ENCODE assay signal across 10 mouse cellular contexts in genomic region chr5:136888539-136889355, GRCm38 (mm10). TPM values are rescaled to one million over a fixed set of nuclear protein-coding genes. Genes with fewer than 3 reads are reported as not detected.
A peak's percentile ranks its signal among the peaks of the same experiment; 100 is the strongest.
DNase-seq lines count a peak whose midpoint lies in the region; ATAC-seq and TF ChIP-seq lines count a peak whose summit lies in the region.
"Had no signal": no experiment of that assay in that cellular context is flagged by ENCODE, and none has a peak within 500 bp of the region (broad histone marks: within the 10 kb centered on the region; RNA-seq: fewer than 3 reads in every experiment).

No protein-coding gene starts in this region.

- H3K4me3 ChIP-seq in hindbrain, embryonic 11.5 days (ENCODE audit: low read depth, low read length) = no peak overlapping the region
- no peak overlapping the region for H3K4me3 ChIP-seq in hindbrain, postnatal 0 days (ENCODE audit: low read length)

- no peak overlapping the region for H3K27ac ChIP-seq in hindbrain, embryonic 11.5 days (ENCODE audit: low read depth, low read length)
- H3K27ac ChIP-seq in hindbrain, postnatal 0 days = no peak overlapping the region
- H3K27ac ChIP-seq: macrophage had no signal

- WGBS in hindbrain, embryonic 11.5 days = 59% methylated on average over 19 of the region's 19 CpGs
- 66% methylated on average over 19 of the region's 19 CpGs for WGBS in hindbrain, postnatal 0 days

- no peaks in the 10 kb centered on the region for H3K9me3 ChIP-seq in hindbrain, embryonic 11.5 days (ENCODE audit: control insufficient read depth, low read length)
- no peaks in the 10 kb centered on the region for H3K9me3 ChIP-seq in hindbrain, postnatal 0 days (ENCODE audit: low read length)

- peaks cover 4% of the 10 kb centered on the region for H3K27me3 ChIP-seq in hindbrain, embryonic 11.5 days (ENCODE audit: control insufficient read depth, insufficient read depth, low read length)
- no peaks in the 10 kb centered on the region for H3K27me3 ChIP-seq in hindbrain, postnatal 0 days (ENCODE audit: insufficient read depth, low read length)

- DNase-seq in hindbrain, embryonic 11.5 days (ENCODE audit: low spot score) = peak; percentile 27
- no peak for DNase-seq in hindbrain, postnatal 0 days (ENCODE audit: low spot score)
- peak; percentile 12 for DNase-seq in NIH3T3 (ENCODE audit: low read depth)
- DNase-seq in heart, adult 9 months (ENCODE audit: low spot score in 2 of 2) = peak; percentile 34 to 41
- DNase-seq in kidney, postnatal 4 days = peak; percentile 55 to 67
- DNase-seq in right cerebral cortex, postnatal 4 days = no peak
- no peak for DNase-seq in natural killer cell, adult 2 months (ENCODE audit: low spot score in 2 of 2)
- no peak for DNase-seq in adrenal gland, adult (ENCODE audit: inconsistent age in 2 of 2, low spot score in 1 of 2)

- ATAC-seq in hindbrain, embryonic 11.5 days (ENCODE audit: low FRiP score) = no peak
- ATAC-seq in hindbrain, postnatal 0 days = no peak

- H3K36me3 ChIP-seq in hindbrain, embryonic 11.5 days (ENCODE audit: control insufficient read depth, insufficient read depth, low read length) = no peaks in the 10 kb centered on the region
- no peaks in the 10 kb centered on the region for H3K36me3 ChIP-seq in hindbrain, postnatal 0 days (ENCODE audit: insufficient read depth, low read length)

- no peak overlapping the region for H3K4me2 ChIP-seq in hindbrain, embryonic 11.5 days (replicated peaks; ENCODE audit: low read depth, low read length)
- H3K4me2 ChIP-seq in hindbrain, postnatal 0 days (ENCODE audit: low read depth, low read length) = no peak overlapping the region

- no peaks in the 10 kb centered on the region for H3K4me1 ChIP-seq in hindbrain, embryonic 11.5 days (replicated peaks; ENCODE audit: control insufficient read depth, insufficient read depth, low read length)
- H3K4me1 ChIP-seq in hindbrain, postnatal 0 days (ENCODE audit: insufficient read depth, low read length) = no peaks in the 10 kb centered on the region

- H3K9ac ChIP-seq in hindbrain, embryonic 11.5 days (ENCODE audit: low read depth, low read length) = no peak overlapping the region
- H3K9ac ChIP-seq in hindbrain, postnatal 0 days (replicated peaks; ENCODE audit: low read length) = no peak overlapping the region

- TF ChIP-seq CTCF in hindbrain, postnatal 0 days (IDR thresholded peaks at IDR 0.05; ENCODE audit: low read depth) = no peak

RNA-seq across cellular contexts. Expression of gene Col26a1, which starts 5.7 kb away (rescaled TPM):
- 30.9 and 35.9 TPM in 2 replicates for polyA plus RNA-seq in hindbrain, embryonic 11.5 days (2014; fragmentation: Nextera tagmentation; extraction: Ambion mirVana)
- total RNA-seq in hindbrain, postnatal 0 days (2014; rRNA removed) = 56.6 and 66.6 TPM in 2 replicates
- polyA plus RNA-seq in hindbrain, postnatal 0 days (2015; fragmentation: Nextera tagmentation; extraction: Ambion mirVana) = 34.7 and 35.6 TPM in 2 replicates
- total RNA-seq: neutrophil, adult 5-6 weeks had no signal
- polyA plus RNA-seq: macrophage had no signal

RNA-seq across cellular contexts. Expression of gene Ift22, which starts 19.2 kb away (rescaled TPM):
- 119 TPM in 2 replicates for polyA plus RNA-seq in hindbrain, embryonic 11.5 days (2014; fragmentation: Nextera tagmentation; extraction: Ambion mirVana)
- 18.4 and 20.1 TPM in 2 replicates for total RNA-seq in hindbrain, postnatal 0 days (2014; rRNA removed)
- 119 and 123 TPM in 2 replicates for polyA plus RNA-seq in hindbrain, postnatal 0 days (2015; fragmentation: Nextera tagmentation; extraction: Ambion mirVana)

Comparison
In these comparisons a context has a peak if more than half of its experiments do, and no peak if none do; other contexts are left out.
1. DNase-seq: peak in hindbrain, embryonic 11.5 days (single experiment), NIH3T3 (single experiment), heart, adult 9 months (2 of 2) and kidney, postnatal 4 days (2 of 2); none in hindbrain, postnatal 0 days (single experiment), right cerebral cortex, postnatal 4 days (single experiment), natural killer cell, adult 2 months (0 of 2) and adrenal gland, adult (0 of 2).